Mouse (Mus musculus): ENCODE results near the gene Jagn1.

Gene Jagn1

GRCm38 (mm10) chr6:113442442-113443090, at the start of gene Jagn1:
Gene Jagn1, plus strand, starts transcription at chr6:113442569.
- DNase-seq, result peak; percentile 90 to 95

GRCm38 (mm10) chr6:113393951-113394350, 48.4 kb upstream of the Jagn1 start:
- no peak for DNase-seq

GRCm38 (mm10) chr6:113394811-113395210, 47.6 kb upstream of the Jagn1 start:
- no peak for DNase-seq

- DNase-seq, result no peak
Measured at GRCm38 (mm10) chr6:113395501-113395900, 46.9 kb upstream of the Jagn1 start.

- DNase-seq, result no peak
Measured at GRCm38 (mm10) chr6:113396270-113397030, 45.9 kb upstream of the Jagn1 start.

- no peak for DNase-seq
Measured at GRCm38 (mm10) chr6:113402094-113402493, 40.3 kb upstream of the Jagn1 start.

- no peak for DNase-seq
Measured at GRCm38 (mm10) chr6:113404649-113405448, 37.5 kb upstream of the Jagn1 start.

- no peak for DNase-seq
Measured at GRCm38 (mm10) chr6:113405483-113405882, 36.9 kb upstream of the Jagn1 start.

- no peak for DNase-seq
Measured at GRCm38 (mm10) chr6:113406683-113407082, 35.7 kb upstream of the Jagn1 start.

GRCm38 (mm10) chr6:113410001-113410400, 32.4 kb upstream of the Jagn1 start:
- no peak for DNase-seq

- peak in 1 of 2 experiments; percentile 25 for DNase-seq
Measured at GRCm38 (mm10) chr6:113416416-113416815, 26.0 kb upstream of the Jagn1 start.

GRCm38 (mm10) chr6:113418441-113419198, 23.7 kb upstream of the Jagn1 start:
- DNase-seq, result peak; percentile 14 to 23

- peak; percentile 99 for DNase-seq
Measured at GRCm38 (mm10) chr6:113419199-113419587, 23.2 kb upstream of the Jagn1 start, which contains the start of gene Rpusd3. Gene Rpusd3, minus strand, starts transcription at chr6:113419340.

GRCm38 (mm10) chr6:113423000-113423399, 19.4 kb upstream of the Jagn1 start:
- DNase-seq, result no peak

- DNase-seq, result no peak
Measured at GRCm38 (mm10) chr6:113424187-113424586, 18.2 kb upstream of the Jagn1 start.

- no peak for DNase-seq
Measured at GRCm38 (mm10) chr6:113426696-113427095, 15.7 kb upstream of the Jagn1 start.

- no peak for DNase-seq
Measured at GRCm38 (mm10) chr6:113427397-113427796, 15.0 kb upstream of the Jagn1 start.

GRCm38 (mm10) chr6:113428006-113428405, 14.4 kb upstream of the Jagn1 start:
- no peak for DNase-seq

GRCm38 (mm10) chr6:113429965-113430364, 12.4 kb upstream of the Jagn1 start:
- DNase-seq, result no peak

- DNase-seq, result no peak
Measured at GRCm38 (mm10) chr6:113430846-113431245, 11.5 kb upstream of the Jagn1 start.

GRCm38 (mm10) chr6:113431801-113432200, 10.6 kb upstream of the Jagn1 start:
- no peak for DNase-seq

GRCm38 (mm10) chr6:113433661-113434060, 8.7 kb upstream of the Jagn1 start:
- DNase-seq, result no peak

- no peak for DNase-seq
Measured at GRCm38 (mm10) chr6:113434691-113435090, 7.7 kb upstream of the Jagn1 start.

Data from cerebellum, postnatal 36 days (tissue).